Mouse (Mus musculus) midbrain, postnatal 0 days (tissue): ENCODE results near the gene Parp16. TPM values are rescaled to one million over a fixed set of nuclear protein-coding genes. Genes with fewer than 3 reads are reported as not detected.

ENCODE experiments used
- ATAC-seq: fragments of 200-750 bp; cut with Nextera tagmentation; 2 replicates; pipeline ENCODE4 v1.8.0; 2017; ENCODE audit warnings: moderate number of reproducible peaks, mild to moderate bottlenecking, moderate TSS enrichment, moderate library complexity; ENCODE audit not compliant: low FRiP score
- DNase-seq: peaks from one replicate; pipeline ENCODE4 v3.0.0-alpha.2; 2015; ENCODE audit warnings: low spot score
- H3K27ac ChIP-seq: fragments of 300-500 bp; sonication (generic); 2 replicates; pipeline ENCODE4 v1.5.1; 2014; ENCODE audit warnings: low read depth, mild to moderate bottlenecking, low read length, mixed read lengths
- H3K27me3 ChIP-seq: fragments of 300-500 bp; sonication (generic); 2 replicates; pipeline ENCODE4 v1.6.1; 2014; ENCODE audit warnings: low read length, control low read depth, mixed read lengths; ENCODE audit not compliant: insufficient read depth
- H3K36me3 ChIP-seq: fragments of 300-500 bp; sonication (generic); 2 replicates; pipeline ENCODE4 v1.6.1; 2014; ENCODE audit warnings: low read length, control low read depth, mixed read lengths; ENCODE audit not compliant: insufficient read depth
- H3K4me1 ChIP-seq: fragments of 300-500 bp; sonication (generic); 2 replicates; pipeline ENCODE4 v1.6.1; 2014; ENCODE audit warnings: mild to moderate bottlenecking, control low read depth, antibody characterized with exemption, low read length, mixed read lengths; ENCODE audit not compliant: insufficient read depth
- H3K4me2 ChIP-seq: fragments of 300-500 bp; sonication (generic); 2 replicates; pipeline ENCODE4 v1.6.1; 2014; ENCODE audit warnings: low read depth, mild to moderate bottlenecking, low read length, mixed read lengths; ENCODE audit not compliant: poor library complexity, severe bottlenecking
- H3K4me3 ChIP-seq: fragments of 300-500 bp; sonication (generic); 2 replicates; pipeline ENCODE4 v1.5.1; 2014; ENCODE audit warnings: low read depth, mild to moderate bottlenecking, low read length, moderate library complexity
- H3K9ac ChIP-seq: fragments of 300-500 bp; sonication (generic); replicated peaks from 2 replicates; pipeline ENCODE4 v1.6.1; 2014; ENCODE audit warnings: mild to moderate bottlenecking, low read length, moderate library complexity, mixed read lengths; ENCODE audit not compliant: poor library complexity, severe bottlenecking
- H3K9me3 ChIP-seq: fragments of 300-500 bp; sonication (generic); 2 replicates; pipeline ENCODE4 v1.6.1; 2016; ENCODE audit warnings: low read length, control low read depth
- CTCF ChIP-seq: IDR thresholded peaks from 2 replicates; pipeline ENCODE4 v1.5.1; 2016; ENCODE audit warnings: antibody characterized with exemption, mild to moderate bottlenecking
- WGBS: fragments of 180-500 bp; shearing (Covaris S2); extraction: QIAGEN DNeasy Blood & Tissue Kit; methylation state at CpG from one replicate; pipeline ENCODE4 v1.1.7; 2014; 5-methylcytosine and 5-hydroxymethylcytosine counted together
- polyA plus RNA-seq: library from polyadenylated mRNA; unstranded; fragments of >200 nt; fragmentation: Nextera tagmentation; extraction: Ambion mirVana; gene quantifications from 2 replicates; pipeline ENCODE4 v1.2.1, GENCODE M21; 2015
- total RNA-seq: library from RNA; depleted of rRNA; stranded (reverse); fragments of >200 nt; gene quantifications from 2 replicates; pipeline ENCODE4 v1.2.3, GENCODE M21; 2014

Gene Parp16
- total and polyA plus RNA-seq, 2 experiments from 2014 or later: 7.0 to 7.5 TPM

- Histone ChIP-seq H3K4me1 (no peaks in the 10 kb centered on the region), H3K27me3 (no peaks in the 10 kb centered on the region), H3K27ac (no peak overlapping the region), H3K4me2 (no peak overlapping the region), H3K9ac (no peak overlapping the region), H3K36me3 (no peaks in the 10 kb centered on the region), H3K9me3 (no peaks in the 10 kb centered on the region), H3K4me3 (no peak overlapping the region)
- 64% methylated on average over 9 of the region's 9 CpGs for WGBS
- no peak for TF ChIP-seq CTCF
- DNase-seq (no peak), ATAC-seq (no peak)
Observed at GRCm38 (mm10) chr9:65244036-65244806, 49.1 kb downstream of the Parp16 start.

- H3K36me3 ChIP-seq: no peaks in the 10 kb centered on the region
- no peak overlapping the region for H3K9ac ChIP-seq
- H3K27me3 ChIP-seq: no peaks in the 10 kb centered on the region
- WGBS: 81% methylated on average over 16 of the region's 16 CpGs
- no peak overlapping the region for H3K4me3 ChIP-seq
- TF ChIP-seq CTCF: no peak
- no peak for ATAC-seq
- H3K4me2 ChIP-seq: no peak overlapping the region
- H3K27ac ChIP-seq: no peak overlapping the region
- H3K9me3 ChIP-seq: no peaks in the 10 kb centered on the region
- H3K4me1 ChIP-seq: no peaks in the 10 kb centered on the region
- DNase-seq: no peak
Observed at GRCm38 (mm10) chr9:65247502-65248376, 52.6 kb downstream of the Parp16 start.

GRCm38 (mm10) chr9:65248377-65248690, 53.2 kb downstream of the Parp16 start:
- no peak for TF ChIP-seq CTCF
- Histone ChIP-seq H3K4me2 (no peak overlapping the region), H3K4me3 (no peak overlapping the region), H3K27me3 (no peaks in the 10 kb centered on the region), H3K36me3 (no peaks in the 10 kb centered on the region), H3K27ac (no peak overlapping the region), H3K9me3 (no peaks in the 10 kb centered on the region), H3K9ac (no peak overlapping the region), H3K4me1 (no peaks in the 10 kb centered on the region)
- DNase-seq (no peak), ATAC-seq (no peak)
- 82% methylated on average over 5 of the region's 5 CpGs for WGBS

GRCm38 (mm10) chr9:65252026-65252425, 56.9 kb downstream of the Parp16 start:
- Histone ChIP-seq H3K9me3 (no peaks in the 10 kb centered on the region), H3K36me3 (no peaks in the 10 kb centered on the region), H3K4me1 (no peaks in the 10 kb centered on the region), H3K27me3 (no peaks in the 10 kb centered on the region), H3K9ac (no peak overlapping the region), H3K4me3 (no peak overlapping the region), H3K4me2 (no peak overlapping the region), H3K27ac (no peak overlapping the region)
- no peak for TF ChIP-seq CTCF
- ATAC-seq (no peak), DNase-seq (no peak)
- 86% methylated on average over 3 of the region's 3 CpGs for WGBS

GRCm38 (mm10) chr9:65255906-65256600, 60.9 kb downstream of the Parp16 start:
- WGBS: 67% methylated on average over 11 of the region's 11 CpGs

More at GRCm38 (mm10) chr9:65255906-65256600, 60.9 kb downstream of the Parp16 start:
- Histone ChIP-seq H3K36me3 (no peaks in the 10 kb centered on the region), H3K4me1 (no peaks in the 10 kb centered on the region), H3K27ac (no peak overlapping the region), H3K27me3 (no peaks in the 10 kb centered on the region), H3K9ac (no peak overlapping the region), H3K4me2 (no peak overlapping the region), H3K9me3 (no peaks in the 10 kb centered on the region), H3K4me3 (no peak overlapping the region)
- DNase-seq: no peak
- no peak for ATAC-seq
- TF ChIP-seq CTCF: no peak
